Mouse (Mus musculus): ENCODE measurements around the gene Jmjd7. TPM values are rescaled to one million over a fixed set of nuclear protein-coding genes. Genes with fewer than 3 reads are reported as not detected.

Jmjd7 gene
- total RNA-seq, 2 experiments from 2014 or later = 2.5 to 3.7 TPM

- DNase-seq = no peak
Observed at GRCm38 (mm10) chr2:120058818-120059217, 31.5 kb downstream of the Jmjd7 start.

GRCm38 (mm10) chr2:120059466-120059865, 32.2 kb downstream of the Jmjd7 start:
- no peak for DNase-seq

DNA sequence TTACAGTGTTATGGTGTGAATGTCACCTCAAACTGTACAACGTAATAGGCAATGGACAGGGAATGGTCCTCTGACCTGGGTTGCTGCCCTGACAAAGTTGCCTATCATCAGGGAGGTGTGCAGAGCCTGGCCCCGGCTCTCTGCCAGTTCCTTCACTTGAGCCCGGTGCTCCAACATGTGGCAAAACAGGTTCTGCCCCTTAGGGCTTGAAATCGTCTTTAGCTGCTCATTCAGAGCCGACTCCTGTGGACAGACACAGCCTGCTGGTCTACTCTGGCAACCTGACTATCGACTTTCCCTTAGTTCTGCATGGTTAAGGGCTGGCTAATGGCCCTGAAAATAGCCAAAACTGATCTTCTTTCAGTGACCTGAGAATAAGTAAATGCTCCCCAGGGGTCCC, 32.9 kb downstream of the Jmjd7 start:
- no peak for DNase-seq

DNA sequence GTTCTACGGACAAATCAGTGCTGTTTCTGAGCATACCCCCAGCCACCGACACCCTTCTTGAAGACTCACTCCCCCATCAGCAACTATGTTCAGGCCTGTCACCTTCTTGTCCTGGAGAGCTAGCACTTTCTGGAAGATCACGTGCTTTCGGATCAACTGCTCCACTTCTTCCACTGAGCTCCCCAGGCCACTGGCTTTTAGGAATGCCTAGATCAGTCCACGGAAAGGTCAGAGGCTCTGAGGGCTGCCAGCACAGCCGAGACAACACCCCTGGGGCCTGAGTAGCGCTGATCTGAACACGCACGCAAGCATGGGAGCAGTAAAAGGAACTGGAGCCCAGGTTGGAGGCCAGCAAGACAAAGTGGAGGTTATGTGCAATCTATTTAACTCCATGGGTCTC, 33.4 kb downstream of the Jmjd7 start:
- DNase-seq = peak; percentile 37

- no peak for DNase-seq
Observed at GRCm38 (mm10) chr2:120062248-120062647, 35.0 kb downstream of the Jmjd7 start.

DNA sequence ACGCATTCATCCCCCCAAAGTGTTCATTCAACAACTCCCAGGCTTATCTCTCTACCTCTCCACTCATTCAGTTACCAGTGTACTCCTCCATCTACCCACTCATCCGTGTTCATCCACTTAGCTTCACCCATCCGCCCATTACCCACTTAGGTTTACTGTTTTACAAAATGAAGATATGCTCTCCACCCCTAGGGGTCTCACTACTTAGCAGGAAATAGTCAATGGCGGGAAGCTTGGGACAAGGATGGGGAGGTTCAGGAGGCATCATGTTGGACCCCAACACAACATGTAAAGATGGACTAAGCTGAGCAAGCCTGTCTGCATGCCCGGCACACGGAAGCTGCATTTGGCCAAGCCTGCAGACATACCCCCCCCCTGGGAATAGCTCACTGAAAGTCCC, 37.4 kb downstream of the Jmjd7 start:
- no peak for DNase-seq

DNA sequence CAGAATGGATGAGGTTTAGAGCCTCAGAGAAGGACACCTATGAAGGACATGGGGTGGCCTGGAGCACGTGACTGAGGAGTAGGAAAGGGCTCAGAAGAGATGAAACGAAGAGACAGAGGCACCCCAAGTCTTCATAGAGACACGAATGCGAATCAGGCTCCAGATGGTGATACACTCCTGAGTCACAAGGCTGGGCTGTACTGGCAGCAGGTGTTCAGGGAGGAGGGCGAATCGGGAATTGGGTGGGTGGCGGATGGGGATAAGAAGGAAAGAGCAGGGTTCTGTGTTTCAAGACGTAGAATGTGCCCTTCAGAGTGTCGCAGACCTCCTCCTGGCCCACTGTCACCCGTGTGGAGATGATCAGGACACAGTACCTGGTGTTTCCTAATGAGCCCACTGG, 38.0 kb downstream of the Jmjd7 start:
- no peak for DNase-seq

- DNase-seq = no peak
Observed at GRCm38 (mm10) chr2:120066224-120066623, 38.9 kb downstream of the Jmjd7 start.

DNA sequence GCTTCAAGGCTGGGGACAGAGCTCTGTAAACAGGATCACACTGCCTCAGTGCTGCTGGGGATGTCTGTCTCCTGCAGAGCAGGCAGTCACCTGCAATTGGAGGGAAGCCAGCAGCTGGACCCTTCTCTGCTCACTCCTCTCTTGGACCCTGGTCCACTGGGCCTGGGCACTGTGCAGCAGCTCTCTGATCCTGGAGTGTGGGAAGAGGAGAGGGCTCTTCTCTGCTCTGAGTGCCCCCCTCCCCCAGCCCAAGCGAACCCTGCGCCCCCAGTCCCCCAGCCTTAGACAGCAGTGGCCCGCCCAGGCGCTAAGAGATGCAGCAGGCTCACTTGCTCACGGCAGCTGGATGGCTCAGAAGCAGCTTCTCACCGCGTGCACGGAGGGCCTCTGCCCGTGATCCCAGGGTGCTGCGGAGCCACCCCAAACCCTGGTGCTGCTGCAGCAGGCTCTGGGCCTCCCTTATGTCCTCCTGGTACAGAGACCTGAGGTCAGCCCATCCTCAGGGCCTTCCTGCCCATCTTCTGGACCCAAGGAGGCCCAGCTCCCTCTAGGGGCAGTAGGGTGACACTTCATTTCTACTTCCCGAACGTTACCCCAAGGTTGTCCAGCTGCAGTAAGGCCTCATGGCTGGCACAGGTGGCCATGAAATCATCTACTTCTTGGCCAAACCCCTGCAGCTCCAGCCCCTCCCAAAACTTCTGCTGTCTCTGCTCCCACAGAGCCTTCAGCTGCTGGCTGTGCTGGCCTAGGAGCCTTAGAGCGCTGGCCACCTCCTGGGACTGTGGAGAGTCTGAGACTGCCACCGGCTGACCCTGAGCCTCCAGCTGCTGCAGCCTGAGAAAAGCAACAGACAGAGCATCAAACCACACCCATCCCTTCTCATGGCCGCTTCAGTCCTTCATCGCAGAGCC, 41.5 kb downstream of the Jmjd7 start:
- DNase-seq = peak; percentile 44

DNA sequence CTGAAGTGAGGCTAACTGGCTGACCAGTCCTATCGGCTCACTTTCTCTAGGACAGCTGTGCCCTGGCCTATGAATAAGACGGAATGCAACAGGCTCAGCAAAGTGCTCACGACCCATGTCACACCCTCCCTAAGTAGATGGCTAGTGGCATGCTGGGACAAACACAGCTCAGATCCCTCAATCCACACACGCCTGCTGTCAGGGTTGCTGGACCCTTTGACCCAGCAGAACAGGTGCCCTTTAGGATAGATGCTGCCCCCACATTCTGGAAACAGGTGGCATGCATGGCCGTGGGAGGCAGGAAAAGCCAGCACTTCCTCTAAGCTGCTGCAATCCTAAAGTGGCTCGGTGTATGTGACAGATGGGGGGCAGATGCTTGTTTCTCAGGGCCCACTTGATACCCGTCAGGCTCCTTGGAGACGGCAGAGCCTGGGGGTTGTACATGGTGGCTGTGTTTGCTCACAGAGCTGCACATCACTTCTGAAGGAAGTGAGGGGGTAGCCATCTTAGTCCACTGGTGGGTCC, 42.2 kb downstream of the Jmjd7 start:
- no peak for DNase-seq

GRCm38 (mm10) chr2:120074096-120074495, 46.8 kb downstream of the Jmjd7 start:
- no peak for DNase-seq

DNA sequence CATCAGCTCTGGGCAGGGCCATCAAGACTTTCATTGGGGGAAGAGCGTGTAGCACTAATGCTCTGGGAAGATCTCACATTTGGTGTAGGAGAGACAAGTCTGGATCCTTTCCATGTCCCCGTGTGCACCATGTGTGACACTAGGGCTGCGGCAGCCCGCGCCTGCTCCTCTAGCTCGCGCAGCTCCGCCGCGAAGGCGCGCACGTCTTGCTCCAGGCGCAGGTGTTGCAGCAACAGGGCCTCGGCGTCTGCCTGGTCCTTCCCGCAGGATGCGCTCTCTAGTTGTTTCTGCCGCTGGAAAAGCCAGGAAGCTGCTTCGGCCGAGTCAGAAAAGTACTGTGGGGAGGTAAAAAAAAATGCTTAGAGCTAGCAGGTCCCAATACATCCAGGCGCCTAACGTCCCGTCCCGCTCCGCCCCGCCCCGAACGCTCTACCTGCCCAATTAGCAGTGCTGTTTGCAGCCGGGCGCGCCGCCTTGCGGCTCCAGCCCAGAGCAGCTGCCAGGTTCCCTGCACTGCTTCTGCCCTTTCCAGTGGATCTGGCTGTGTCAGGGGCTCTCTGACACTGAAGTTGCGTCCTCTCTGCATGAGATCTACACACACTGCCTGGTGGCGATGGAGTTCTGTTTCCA, 48.9 kb downstream of the Jmjd7 start:
- DNase-seq = peak; percentile 34

Small RNAs within 50 kb of the gene (microRNA-seq; reads per million reads assigned to microRNA genes)
- 0 reads per million in 2 experiments for gene Mir7665 (ENCODE audit: borderline replicate concordance in 2 of 2)

Other genes with a start within 250 kb of the Jmjd7 start
- gene Rpap1, start 239.9 kb upstream of the Jmjd7 start, total RNA-seq (2021) = 10 to 100 TPM; 14.4 to 16.4 TPM
- under 1 TPM; 0.61 to 0.67 TPM for gene Tyro3, start 229.8 kb upstream of the Jmjd7 start, total RNA-seq (2021)
- 10 to 100 TPM; 24.3 to 34.5 TPM for gene Mga, start 130.3 kb upstream of the Jmjd7 start, total RNA-seq (2021)
- gene Mapkbp1, start 54.8 kb upstream of the Jmjd7 start, total RNA-seq (2021) = 1 to 10 TPM; 6.0 to 6.7 TPM
- gene Gm28042, start within 50 bp of the Jmjd7 start, total RNA-seq (2021) = 1 to 10 TPM in 1 of 2 experiments, under 1 TPM in 1; 0.41 to 1.2 TPM
- gene Pla2g4b, start 5.9 kb downstream of the Jmjd7 start, total RNA-seq (2021) = 1 to 10 TPM; 1.3 to 1.4 TPM
- gene Ehd4, start 127.1 kb downstream of the Jmjd7 start, total RNA-seq (2021) = 10 to 100 TPM; 36.0 to 56.6 TPM
- 10 to 100 TPM; 26.9 to 28.8 TPM for gene Pla2g4e, start 217.9 kb downstream of the Jmjd7 start, total RNA-seq (2021)